ENCODE assay signal across 20 mouse cellular contexts in genomic region chr17:35537421-35537820, GRCm38 (mm10). TPM values are rescaled to one million over a fixed set of nuclear protein-coding genes. Genes with fewer than 3 reads are reported as not detected.
"Had no signal": no experiment of that assay in that cellular context is flagged by ENCODE, and none has a peak within 500 bp of the region (broad histone marks: within the 10 kb centered on the region; RNA-seq: fewer than 3 reads in every experiment).

No protein-coding gene starts in this region.

- H3K9me3 ChIP-seq: intestine, embryonic 15.5 days; limb, embryonic 12.5 days; liver, embryonic 13.5 days; lung, embryonic 15.5 days; midbrain, embryonic 13.5 days; neural tube, embryonic 15.5 days had no signal

- ATAC-seq: intestine, embryonic 15.5 days; liver, postnatal 0 days; midbrain, embryonic 13.5 days had no signal

- H3K27ac ChIP-seq: intestine, embryonic 15.5 days; kidney, postnatal 0 days; layer of hippocampus, adult 2 months; limb, embryonic 12.5 days; liver, embryonic 13.5 days; lung, embryonic 15.5 days; macrophage; midbrain, embryonic 13.5 days; neural tube, embryonic 15.5 days had no signal

- H3K36me3 ChIP-seq: intestine, embryonic 15.5 days; limb, embryonic 12.5 days; liver, embryonic 13.5 days; lung, embryonic 15.5 days; midbrain, embryonic 13.5 days; neural tube, embryonic 15.5 days had no signal

- H3K4me2 ChIP-seq: intestine, embryonic 15.5 days; limb, embryonic 12.5 days; liver, embryonic 13.5 days; lung, embryonic 15.5 days; midbrain, embryonic 13.5 days; neural tube, embryonic 15.5 days had no signal

- H3K4me1 ChIP-seq: intestine, embryonic 15.5 days; liver, embryonic 13.5 days; lung, embryonic 15.5 days; midbrain, embryonic 13.5 days; neural tube, embryonic 15.5 days had no signal

- H3K4me3 ChIP-seq: intestine, embryonic 15.5 days; layer of hippocampus, adult 2 months; limb, embryonic 12.5 days; liver, embryonic 13.5 days; lung, embryonic 15.5 days; megakaryocyte, embryonic 14.5 days; midbrain, embryonic 13.5 days; myocyte; neural tube, embryonic 15.5 days had no signal

- H3K9ac ChIP-seq: intestine, embryonic 15.5 days; limb, embryonic 12.5 days; liver, embryonic 13.5 days; liver, postnatal 0 days; lung, embryonic 15.5 days; midbrain, embryonic 13.5 days; neural tube, embryonic 15.5 days had no signal

- H3K27me3 ChIP-seq: intestine, embryonic 15.5 days; lung, embryonic 15.5 days; midbrain, embryonic 13.5 days; neural tube, embryonic 15.5 days had no signal

- DNase-seq: kidney, adult 9 months; kidney, postnatal 36 days; liver; liver, embryonic 13.5 days; liver, postnatal 0 days; lung, postnatal 14 days; spleen, adult 18-20 months; thymus, postnatal 36 days had no signal

RNA-seq across cellular contexts. Expression of gene Psors1c2, which starts 4.4 kb away (rescaled TPM):
- polyA plus RNA-seq: macrophage had no signal

RNA-seq across cellular contexts. Expression of gene Cdsn, which starts 14.5 kb away (rescaled TPM):
- polyA plus RNA-seq: limb, embryonic 12.5 days; liver, embryonic 13.5 days; liver, postnatal 0 days; lung, embryonic 15.5 days; macrophage had no signal

RNA-seq across cellular contexts. Expression of gene 2300002M23Rik, which starts 29.8 kb away (rescaled TPM):
- polyA plus RNA-seq: intestine, embryonic 15.5 days; kidney, postnatal 0 days; limb, embryonic 12.5 days; liver, embryonic 13.5 days; liver, postnatal 0 days; macrophage; midbrain, embryonic 13.5 days; myocyte; neural tube, embryonic 11.5 days; neural tube, embryonic 15.5 days; stomach, embryonic 14.5 days had no signal
